Mouse (Mus musculus) lung, postnatal 0 days (tissue): ENCODE results near the gene Hspa2.

ENCODE experiments used
- CTCF ChIP-seq: IDR thresholded peaks from 2 replicates; pipeline ENCODE4 v1.5.1; 2016; ENCODE audit warnings: antibody characterized with exemption, mild to moderate bottlenecking
- EP300 ChIP-seq: IDR thresholded peaks from 2 replicates; pipeline ENCODE4 v1.6.1; 2016; ENCODE audit warnings: antibody characterized with exemption, mild to moderate bottlenecking, control low read depth

- TF ChIP-seq CTCF = peak; percentile 49
- TF ChIP-seq EP300 = no peak
Measured at GRCm38 (mm10) chr12:76369978-76370830, 33.8 kb upstream of the Hspa2 start, which contains the start of gene Zbtb1.
